Mouse (Mus musculus) adrenal gland, postnatal 10 days (tissue): ENCODE data around the gene H2al3. TPM values are rescaled to one million over a fixed set of nuclear protein-coding genes. Genes with fewer than 3 reads are reported as not detected.

Experiments used
- DNase-seq: peaks from one replicate; pipeline ENCODE4 v3.0.0; 2021; ENCODE audit warnings: mixed read lengths
- long read RNA-seq, 2 experiments: library from polyadenylated mRNA; stranded (forward); transcript quantifications; one replicate each; pipeline ENCODE4 v2.0.0; 2021
- total RNA-seq, 2 experiments: library from RNA; stranded (reverse); gene quantifications; 2 replicates each; pipeline ENCODE4 v1.2.3; 2021

H2al3 gene
- not detected for total RNA-seq
- long read RNA-seq, experiment 1 = 0 reads
- long read RNA-seq, experiment 2 = 0 reads

DNA sequence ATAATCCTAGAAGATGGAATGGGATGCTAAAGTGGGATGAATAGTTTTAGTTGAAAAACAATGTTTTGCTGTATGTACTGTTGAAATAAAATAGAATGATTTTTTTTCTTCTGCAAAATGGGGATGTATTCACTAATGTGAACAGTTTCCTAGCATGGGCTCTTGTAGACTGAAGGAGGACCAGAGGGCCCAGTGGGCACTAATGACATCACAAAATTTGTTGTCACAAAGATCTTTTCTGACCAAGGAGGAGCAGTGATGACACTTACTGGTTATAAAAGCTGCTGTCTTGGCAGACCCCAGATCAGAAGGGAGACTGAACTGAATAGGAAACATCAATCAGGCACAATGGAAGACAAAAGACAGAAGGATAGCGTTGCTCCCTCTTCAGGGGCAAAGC is at the start of gene H2al3:
H2al3 (plus strand) TSS at position 301 of the 400 bp plus-strand sequence.
- DNase-seq = no peak

DNA sequence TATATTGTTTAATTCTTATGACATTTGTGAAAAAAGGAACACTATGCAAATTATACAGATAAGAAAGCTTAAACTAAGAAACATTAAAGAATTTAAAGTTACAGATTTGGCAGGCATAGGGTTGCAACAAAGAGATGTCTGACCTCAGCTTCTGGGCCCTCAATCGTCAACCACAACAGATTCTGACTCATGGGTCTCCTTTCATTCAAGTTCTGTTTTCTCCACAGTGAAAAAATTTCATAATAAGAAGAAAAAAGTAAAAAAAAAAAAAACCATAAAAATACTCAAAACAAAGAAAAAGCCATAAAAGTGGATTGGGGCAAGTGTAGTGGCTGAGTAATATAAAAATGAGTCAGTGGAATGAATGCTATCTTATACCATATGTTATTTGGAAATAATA is 39.4 kb upstream of the H2al3 start:
- DNase-seq = no peak

DNA sequence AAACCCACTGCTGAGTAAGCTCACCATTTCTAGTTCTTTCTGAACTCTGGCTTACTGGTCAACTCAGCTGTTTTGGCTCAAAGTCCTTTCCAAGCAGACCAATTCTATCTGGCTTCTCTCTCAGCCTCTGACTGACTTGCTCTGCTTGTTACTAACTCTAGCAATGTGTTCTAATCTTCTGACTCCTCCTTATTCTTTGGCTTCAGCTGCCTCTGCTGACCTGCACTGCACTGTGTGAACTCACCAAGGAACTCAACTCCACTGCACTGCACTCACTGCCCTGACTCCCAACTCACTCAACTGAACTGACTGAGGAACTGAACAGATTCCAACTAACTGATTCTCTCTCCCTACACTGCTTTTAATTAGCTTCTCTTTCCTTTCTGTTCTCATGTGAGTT is 37.0 kb upstream of the H2al3 start:
- no peak for DNase-seq

DNA sequence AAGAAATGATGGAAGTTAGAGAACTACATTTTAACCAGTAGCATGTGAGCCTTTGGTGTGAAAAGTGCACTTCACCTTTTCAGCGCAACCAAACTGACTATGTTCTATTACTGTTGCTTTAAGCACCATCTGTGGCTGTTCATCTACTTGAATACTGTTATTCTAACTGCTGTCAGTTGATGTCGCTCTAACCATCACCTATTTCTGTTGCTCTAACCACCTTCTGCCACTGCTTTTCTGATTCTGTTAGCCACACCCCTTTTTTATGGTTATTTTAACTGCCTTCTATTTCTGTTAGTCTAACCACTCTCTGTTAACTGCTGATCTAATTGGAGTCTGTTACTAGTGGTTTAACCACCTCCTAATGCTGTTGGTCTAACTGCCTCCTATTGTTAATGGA is 14.7 kb upstream of the H2al3 start:
- DNase-seq = no peak

DNA sequence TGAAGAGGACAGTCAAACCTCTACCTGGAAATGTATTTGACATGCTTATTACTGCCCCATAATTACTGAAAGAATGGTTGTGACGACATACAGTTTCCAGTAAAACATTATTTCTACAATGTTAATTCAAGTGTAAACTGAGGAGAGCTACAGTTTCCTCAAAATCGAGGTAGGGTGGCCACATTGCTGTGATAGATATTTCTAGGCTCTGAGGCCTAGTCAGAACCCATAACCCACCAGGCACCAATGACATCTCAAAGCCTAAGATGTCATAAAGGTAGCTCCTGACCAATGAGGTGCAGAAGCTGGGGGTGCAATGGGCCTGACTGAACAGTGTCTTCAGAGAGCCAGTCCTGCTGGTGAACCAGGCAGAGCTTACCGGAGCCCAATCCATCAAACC is 2.9 kb upstream of the H2al3 start, which contains the start of gene Hypm:
Hypm (plus strand) TSS at position 301 of the 400 bp plus-strand sequence.
- no peak for DNase-seq

DNA sequence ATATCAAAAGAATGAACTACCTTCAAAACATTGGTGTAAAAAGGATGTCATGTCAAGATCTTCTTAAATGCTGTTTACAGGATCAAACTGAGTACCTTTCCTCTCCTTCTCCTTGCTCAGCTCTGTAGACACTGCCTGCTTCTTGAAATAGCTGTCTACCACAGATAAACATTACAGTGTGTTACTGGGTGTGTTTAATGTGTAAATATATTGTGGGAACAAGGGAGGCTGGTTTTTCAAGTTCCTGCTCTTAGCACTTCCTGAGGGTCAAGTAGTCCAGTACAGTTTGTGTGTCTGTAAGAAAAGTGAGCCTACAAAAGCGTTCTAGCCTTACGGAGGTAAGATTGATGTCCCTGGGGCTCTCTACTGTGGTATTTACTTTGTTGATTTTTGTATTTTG is 12.4 kb downstream of the H2al3 start:
- no peak for DNase-seq

DNA sequence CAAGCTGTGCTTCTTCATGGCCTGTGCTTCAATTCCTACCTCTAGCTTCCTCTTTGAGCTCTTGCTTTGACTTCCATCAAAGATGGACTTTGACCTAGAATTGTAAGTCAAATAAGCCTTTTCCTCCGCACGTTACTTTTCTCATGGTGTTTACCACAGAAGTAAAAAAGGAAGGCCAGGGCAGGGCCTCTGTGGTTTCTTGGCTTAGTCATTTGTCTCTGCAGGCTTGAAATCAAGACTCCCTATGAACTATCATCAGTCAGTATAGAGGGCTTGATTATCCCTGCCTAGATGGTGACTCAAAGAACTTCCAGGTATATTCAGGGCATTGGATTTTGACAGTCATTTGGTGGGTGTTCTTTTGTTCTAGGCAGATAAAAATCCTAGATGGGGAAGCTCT is 26.0 kb downstream of the H2al3 start:
- no peak for DNase-seq

DNA sequence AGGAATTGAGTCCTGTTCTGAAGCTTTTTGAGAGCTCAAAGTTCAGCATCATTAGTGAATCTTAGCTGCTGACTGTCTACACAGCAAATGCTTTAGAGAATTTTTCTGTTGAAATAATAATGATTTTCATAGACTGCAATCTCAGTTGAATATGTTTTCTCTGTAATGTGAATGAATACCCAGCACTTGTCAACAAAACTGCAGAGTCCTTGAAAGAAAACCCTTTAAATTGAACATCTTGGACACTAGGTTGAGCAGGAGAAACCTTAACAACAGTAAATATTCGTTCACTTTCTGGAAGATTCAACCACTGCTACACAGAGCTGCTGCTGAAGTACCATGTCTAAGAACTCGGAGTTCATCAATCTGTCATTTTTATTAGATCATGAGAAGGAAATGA is 35.8 kb downstream of the H2al3 start, which contains the start of gene Sytl5:
Sytl5 (plus strand) TSS at position 301 of the 400 bp plus-strand sequence.
- no peak for DNase-seq

Other genes with a start within 250 kb of the H2al3 start
- 100 to 1,000 TPM in 1 of 2 experiments, 10 to 100 TPM in 1; 99.8 to 106 TPM for gene Dynlt3, start 186.7 kb upstream of the H2al3 start, total RNA-seq
- not detected for gene Hypm, start 2.8 kb upstream of the H2al3 start, total RNA-seq
- 1 to 10 TPM; 1.8 to 3.0 TPM for gene Sytl5, start 35.9 kb downstream of the H2al3 start, total RNA-seq